Mouse (Mus musculus) ES-E14 (cell line): ENCODE measurements around the gene Acsf2. TPM values are rescaled to one million over a fixed set of nuclear protein-coding genes. Genes with fewer than 3 reads are reported as not detected.

Experiments used
- DNase-seq: peaks from one replicate; pipeline ENCODE4 v3.0.0-alpha.2; 2013; ENCODE audit warnings: low read depth, low spot score
- H3K27ac ChIP-seq: 2 replicates; pipeline ENCODE4 v1.5.1; 2012; ENCODE audit warnings: low read depth, mild to moderate bottlenecking, low read length, moderate library complexity, mixed read lengths; ENCODE audit not compliant: poor library complexity, insufficient read depth, severe bottlenecking
- H3K36me3 ChIP-seq: 2 replicates; pipeline ENCODE4 v1.6.1; 2012; ENCODE audit warnings: mild to moderate bottlenecking, low read length, moderate library complexity, mixed read lengths; ENCODE audit not compliant: control insufficient read depth, poor library complexity, insufficient read depth, severe bottlenecking
- H3K4me1 ChIP-seq, 2 experiments: fragments of 150-350 bp in 1 of 2; sonication (generic) in 1 of 2; 2 replicates each; pipeline ENCODE4 v1.6.1; 2012; ENCODE audit warnings: low read length in 2 of 2, mild to moderate bottlenecking in 1 of 2, mixed read lengths in 1 of 2; ENCODE audit not compliant: control insufficient read depth in 2 of 2, insufficient read depth in 2 of 2, poor library complexity in 1 of 2
- H3K4me3 ChIP-seq, 2 experiments: fragments of 150-350 bp in 1 of 2; sonication (generic) in 1 of 2; 2 replicates each; pipeline ENCODE4 v1.5.1; 2012; ENCODE audit warnings: low read length in 2 of 2, low read depth in 1 of 2, mild to moderate bottlenecking in 1 of 2, mixed read lengths in 1 of 2; ENCODE audit not compliant: insufficient read depth in 1 of 2, poor library complexity in 1 of 2, severe bottlenecking in 1 of 2
- H3K9ac ChIP-seq: 2 replicates; pipeline ENCODE4 v1.6.1; 2012; ENCODE audit warnings: low read depth, mild to moderate bottlenecking, low read length, mixed read lengths; ENCODE audit not compliant: poor library complexity, insufficient read depth, severe bottlenecking
- H3K9me3 ChIP-seq: fragments of 150-350 bp; sonication (generic); 2 replicates; pipeline ENCODE4 v1.6.1; 2012; ENCODE audit warnings: low read depth, mild to moderate bottlenecking, low read length; ENCODE audit not compliant: control insufficient read depth, insufficient read depth
- CHD2 ChIP-seq: IDR thresholded peaks from 2 replicates; pipeline ENCODE4 v1.6.1; 2014; ENCODE audit warnings: mild to moderate bottlenecking, low read depth, low read length, inconsistent platforms
- HCFC1 ChIP-seq: IDR thresholded peaks from 2 replicates; pipeline ENCODE4 v1.6.1; 2012; ENCODE audit warnings: low read length, inconsistent platforms, borderline replicate concordance; ENCODE audit not compliant: insufficient read depth
- MAFK ChIP-seq: IDR thresholded peaks from 2 replicates; pipeline ENCODE4 v1.6.1; 2014; ENCODE audit warnings: mild to moderate bottlenecking, low read depth, low read length, inconsistent platforms; ENCODE audit not compliant: insufficient read depth
- ZC3H11A ChIP-seq: IDR thresholded peaks from 2 replicates; pipeline ENCODE4 v1.6.1; 2012; ENCODE audit warnings: low read depth, mild to moderate bottlenecking, inconsistent platforms, low read length, borderline replicate concordance
- ZNF384 ChIP-seq: IDR thresholded peaks from 2 replicates; pipeline ENCODE4 v1.6.1; 2012; ENCODE audit warnings: low read depth, low read length, inconsistent platforms
- in situ Hi-C, 2 experiments: fragments of 600-800 bp; cut with MboI; formaldehyde crosslinking; loops; one replicate each; pipeline ENCODE4 v1.15.1; 2025; ENCODE audit warnings: low sequenced_read_pairs in 2 of 2, inconsistent platforms in 1 of 2; ENCODE audit not compliant: unreplicated experiment in 2 of 2
- total RNA-seq: library from RNA; depleted of rRNA; stranded (reverse); fragments of 300-350 nt; gene quantifications from 2 replicates; pipeline ENCODE4 v1.2.3, GENCODE M21; 2012

Gene Acsf2
- total RNA-seq, 1 experiment = 7.4 TPM

GRCm38 (mm10) chr11:94602356-94602955 lies 785 bp upstream of the Acsf2 start:
- no peak overlapping the region for H3K27ac ChIP-seq

GRCm38 (mm10) chr11:94600447-94600846 lies 1.2 kb downstream of the Acsf2 start:
- H3K4me3 ChIP-seq = peak overlapping the region in 1 of 2 experiments; percentile 74; a peak in 1 of 4 replicates
- H3K9me3 ChIP-seq = no peaks in the 10 kb centered on the region
- H3K36me3 ChIP-seq = no peaks in the 10 kb centered on the region
- peaks cover 4 to 19% of the 10 kb centered on the region in 2 experiments; a peak in 2 of 4 replicates for H3K4me1 ChIP-seq
- no peak overlapping the region for H3K9ac ChIP-seq
- H3K27ac ChIP-seq = no peak overlapping the region
- TF ChIP-seq HCFC1 = no peak
- no peak for TF ChIP-seq ZC3H11A
- no peak for TF ChIP-seq MAFK
- no peak for TF ChIP-seq ZNF384
- TF ChIP-seq CHD2 = no peak
- DNase-seq = no peak
- in situ Hi-C loops = no loop called here

More at GRCm38 (mm10) chr11:94602356-94602955, 785 bp upstream of the Acsf2 start:
- Histone ChIP-seq H3K36me3 (no peaks in the 10 kb centered on the region), H3K4me1 (peaks cover 0 to 12% of the 10 kb centered on the region in 2 experiments; a peak in 1 of 4 replicates), H3K9ac (no peak overlapping the region), H3K9me3 (no peaks in the 10 kb centered on the region), H3K4me3 (peak overlapping the region in 1 of 2 experiments; percentile 61; a peak in 1 of 4 replicates)
- no peak for TF ChIP-seq MAFK
- TF ChIP-seq HCFC1 = no peak
- TF ChIP-seq CHD2 = no peak
- TF ChIP-seq ZNF384 = no peak
- TF ChIP-seq ZC3H11A = no peak
- no peak for DNase-seq
- in situ Hi-C loops = no loop called here

GRCm38 (mm10) chr11:94598437-94599120 lies 3.1 kb downstream of the Acsf2 start:
- peaks cover 4 to 16% of the 10 kb centered on the region in 2 experiments; a peak in 2 of 4 replicates for H3K4me1 ChIP-seq
- H3K4me3 ChIP-seq = no peak overlapping the region
- no peaks in the 10 kb centered on the region for H3K36me3 ChIP-seq
- in situ Hi-C loops = no loop called here
- no peak for DNase-seq
- H3K27ac ChIP-seq = no peak overlapping the region
- no peak overlapping the region for H3K9ac ChIP-seq
- no peaks in the 10 kb centered on the region for H3K9me3 ChIP-seq
- TF ChIP-seq ZNF384 (no peak), ZC3H11A (no peak), MAFK (no peak), HCFC1 (no peak), CHD2 (no peak)

GRCm38 (mm10) chr11:94597319-94597718 lies 4.4 kb downstream of the Acsf2 start:
- no peak for DNase-seq
- Histone ChIP-seq H3K27ac (no peak overlapping the region), H3K9ac (no peak overlapping the region), H3K9me3 (no peaks in the 10 kb centered on the region), H3K36me3 (no peaks in the 10 kb centered on the region), H3K4me1 (peaks cover 4 to 14% of the 10 kb centered on the region in 2 experiments; a peak in 2 of 4 replicates), H3K4me3 (no peak overlapping the region)
- in situ Hi-C loops = no loop called here
- TF ChIP-seq HCFC1 (no peak), ZNF384 (no peak), MAFK (no peak), ZC3H11A (no peak), CHD2 (no peak)
